Mouse (Mus musculus): ENCODE measurements at regions not wholly inside any gene's neighbourhood (a gene's known extent, or its start where the extent isn't known, plus 50 kb on each side); places are given as distances from the start of the nearest gene placed in this dataset.

DNA sequence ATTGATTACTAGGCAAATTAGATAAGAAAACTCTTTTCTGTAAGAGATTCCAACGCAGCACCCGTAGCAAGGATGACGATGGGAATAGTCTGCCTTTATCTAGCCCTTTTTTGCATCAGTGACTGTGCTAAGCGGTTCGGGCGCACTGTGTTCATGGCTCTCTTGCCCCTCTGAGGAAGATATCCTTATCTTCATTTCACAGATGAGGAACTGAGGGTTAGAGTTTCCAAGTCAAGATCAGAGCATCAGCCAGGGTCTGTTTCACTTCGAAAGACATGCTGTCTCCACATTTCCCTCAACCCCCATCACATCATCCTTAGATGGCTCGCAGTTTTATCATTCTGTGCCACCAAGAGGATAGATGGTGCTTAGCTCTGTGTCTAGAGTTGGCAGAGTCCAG, 796.6 kb downstream of the Tmem114 start:
- TF ChIP-seq CTCF (IDR thresholded peaks at IDR 0.05; ENCODE audit: extremely low read depth, insufficient read depth, low read length) (no peak), POLR2A (IDR thresholded peaks at IDR 0.05; ENCODE audit: extremely low read depth, insufficient read depth, low read length) (no peak)
